21 mouse cellular contexts compared by ENCODE assay signal in the genomic region with DNA sequence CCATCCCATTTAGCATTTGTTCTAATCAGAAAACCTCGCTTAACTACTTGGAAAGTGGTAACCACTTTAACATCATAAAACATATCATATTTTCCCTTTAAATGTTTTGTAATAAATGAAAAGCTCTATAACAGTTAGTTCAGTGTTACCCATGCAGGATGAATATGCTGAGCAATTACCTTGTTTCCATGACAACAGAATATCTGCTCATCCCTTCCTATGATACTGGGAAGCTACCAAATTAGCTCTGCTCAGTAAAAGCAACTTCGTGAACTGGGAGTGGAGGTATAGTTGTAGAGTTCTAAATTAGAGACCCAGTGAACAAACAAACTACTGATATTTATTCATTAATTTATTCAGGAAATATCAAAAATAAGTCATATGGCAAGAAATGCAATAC.
DNase-seq lines count a peak whose midpoint lies in the region; ATAC-seq lines count a peak whose summit lies in the region.
"Had no signal": no experiment of that assay in that cellular context is flagged by ENCODE, and none has a peak within 500 bp of the region (broad histone marks: within the 10 kb centered on the region; RNA-seq: fewer than 3 reads in every experiment).

No protein-coding gene starts in this region.

- H3K27ac ChIP-seq in forebrain, embryonic 14.5 days (ENCODE audit: low read depth, low read length) = no peak overlapping the region
- H3K27ac ChIP-seq in forebrain, embryonic 13.5 days = no peak overlapping the region
- no peak overlapping the region for H3K27ac ChIP-seq in midbrain, embryonic 14.5 days (replicated peaks; ENCODE audit: low read depth, low read length)
- H3K27ac ChIP-seq in midbrain, embryonic 13.5 days = no peak overlapping the region
- H3K27ac ChIP-seq: embryonic facial prominence, embryonic 13.5 days; gastrocnemius, adult 2 months had no signal

- no peak overlapping the region for H3K4me2 ChIP-seq in forebrain, embryonic 14.5 days (ENCODE audit: low read length)
- no peak overlapping the region for H3K4me2 ChIP-seq in forebrain, embryonic 13.5 days
- no peak overlapping the region for H3K4me2 ChIP-seq in midbrain, embryonic 14.5 days (ENCODE audit: low read length)
- no peak overlapping the region for H3K4me2 ChIP-seq in midbrain, embryonic 13.5 days (replicated peaks)
- H3K4me2 ChIP-seq: embryonic facial prominence, embryonic 13.5 days; heart, embryonic 12.5 days had no signal

- H3K36me3 ChIP-seq in forebrain, embryonic 14.5 days (ENCODE audit: control insufficient read depth, insufficient read depth, low read length) = no peaks in the 10 kb centered on the region
- no peaks in the 10 kb centered on the region for H3K36me3 ChIP-seq in forebrain, embryonic 13.5 days (ENCODE audit: poor library complexity, severe bottlenecking)
- no peaks in the 10 kb centered on the region for H3K36me3 ChIP-seq in midbrain, embryonic 14.5 days (ENCODE audit: control insufficient read depth, insufficient read depth, low read length)
- H3K36me3 ChIP-seq in midbrain, embryonic 13.5 days = no peaks in the 10 kb centered on the region
- H3K36me3 ChIP-seq: embryonic facial prominence, embryonic 13.5 days; G1E; heart, embryonic 12.5 days had no signal

- H3K4me3 ChIP-seq in forebrain, embryonic 14.5 days (ENCODE audit: low read depth, low read length) = no peak overlapping the region
- no peak overlapping the region for H3K4me3 ChIP-seq in forebrain, embryonic 13.5 days
- no peak overlapping the region for H3K4me3 ChIP-seq in midbrain, embryonic 14.5 days (replicated peaks; ENCODE audit: low read depth, low read length)
- H3K4me3 ChIP-seq in midbrain, embryonic 13.5 days (replicated peaks) = no peak overlapping the region
- H3K4me3 ChIP-seq: embryonic facial prominence, embryonic 13.5 days; gastrocnemius, adult 2 months; heart, embryonic 12.5 days had no signal

- WGBS in forebrain, embryonic 14.5 days = 81% methylated on average over 2 of the region's 2 CpGs
- 81% methylated on average over 2 of the region's 2 CpGs for WGBS in forebrain, embryonic 13.5 days
- 85% methylated on average over 2 of the region's 2 CpGs for WGBS in midbrain, embryonic 14.5 days
- WGBS in midbrain, embryonic 13.5 days = 87% methylated on average over 2 of the region's 2 CpGs

- H3K4me1 ChIP-seq in forebrain, embryonic 14.5 days (ENCODE audit: control insufficient read depth, insufficient read depth, low read length) = no peaks in the 10 kb centered on the region
- no peaks in the 10 kb centered on the region for H3K4me1 ChIP-seq in forebrain, embryonic 13.5 days
- no peaks in the 10 kb centered on the region for H3K4me1 ChIP-seq in midbrain, embryonic 14.5 days (ENCODE audit: control insufficient read depth, insufficient read depth, low read length)
- no peaks in the 10 kb centered on the region for H3K4me1 ChIP-seq in midbrain, embryonic 13.5 days (replicated peaks)
- H3K4me1 ChIP-seq: embryonic facial prominence, embryonic 13.5 days; heart, embryonic 12.5 days had no signal

- ATAC-seq in forebrain, embryonic 14.5 days = no peak
- ATAC-seq in forebrain, embryonic 13.5 days = no peak
- peak; percentile 83; the same call in 1 of the 2 replicates for ATAC-seq in frontal cortex, adult (ENCODE audit: low TSS enrichment)
- ATAC-seq in midbrain, embryonic 14.5 days (ENCODE audit: low FRiP score, low TSS enrichment) = peak; percentile 58; the same call in 1 of the 2 replicates
- ATAC-seq in midbrain, embryonic 13.5 days = no peak
- ATAC-seq: CD4-positive, CD25-positive, alpha-beta regulatory T cell, adult 4 months had no signal

- H3K9me3 ChIP-seq in forebrain, embryonic 14.5 days (replicated peaks; ENCODE audit: control insufficient read depth, low read length) = no peaks in the 10 kb centered on the region
- H3K9me3 ChIP-seq in forebrain, embryonic 13.5 days (replicated peaks) = no peaks in the 10 kb centered on the region
- no peaks in the 10 kb centered on the region for H3K9me3 ChIP-seq in midbrain, embryonic 14.5 days (ENCODE audit: control insufficient read depth, low read length)
- H3K9me3 ChIP-seq in midbrain, embryonic 13.5 days = no peaks in the 10 kb centered on the region
- H3K9me3 ChIP-seq: embryonic facial prominence, embryonic 13.5 days; G1E; heart, embryonic 12.5 days had no signal

- no peaks in the 10 kb centered on the region for H3K27me3 ChIP-seq in forebrain, embryonic 14.5 days (replicated peaks; ENCODE audit: control insufficient read depth, insufficient read depth, low read length)
- no peaks in the 10 kb centered on the region for H3K27me3 ChIP-seq in forebrain, embryonic 13.5 days
- H3K27me3 ChIP-seq in midbrain, embryonic 14.5 days (ENCODE audit: control insufficient read depth, insufficient read depth, low read length) = no peaks in the 10 kb centered on the region
- H3K27me3 ChIP-seq in midbrain, embryonic 13.5 days = no peaks in the 10 kb centered on the region
- H3K27me3 ChIP-seq: embryonic facial prominence, embryonic 13.5 days; heart, embryonic 12.5 days had no signal

- DNase-seq in forebrain, embryonic 14.5 days (ENCODE audit: low spot score) = peak; percentile 49
- no peak for DNase-seq in frontal cortex, postnatal 36 days (ENCODE audit: low spot score in 2 of 2)
- peak; percentile 16 for DNase-seq in midbrain, embryonic 14.5 days
- DNase-seq in brain, adult 2 months (ENCODE audit: low read depth, low spot score) = peak; percentile 62
- DNase-seq in right cerebral cortex, postnatal 14 days = no peak
- DNase-seq: adrenal gland, adult 8-10 months; adrenal gland, postnatal 36 days; B cell, adult 2 months; cerebellum, adult 11-12 months; cerebellum, adult 9-10 months; cerebellum, postnatal 36 days; gastrocnemius, adult 2 months; gastrocnemius, postnatal 25 days; kidney, adult 11 months had no signal

- no peak overlapping the region for H3K9ac ChIP-seq in forebrain, embryonic 14.5 days (ENCODE audit: low read length)
- H3K9ac ChIP-seq in forebrain, embryonic 13.5 days = no peak overlapping the region
- no peak overlapping the region for H3K9ac ChIP-seq in midbrain, embryonic 14.5 days (replicated peaks; ENCODE audit: low read length)
- no peak overlapping the region for H3K9ac ChIP-seq in midbrain, embryonic 13.5 days (replicated peaks)
- H3K9ac ChIP-seq: embryonic facial prominence, embryonic 13.5 days; heart, embryonic 12.5 days had no signal

Comparison
In these comparisons a context has a peak if more than half of its experiments do, and no peak if none do; other contexts are left out.
1. ATAC-seq: peak in frontal cortex, adult (single experiment) and midbrain, embryonic 14.5 days (single experiment); none in forebrain, embryonic 14.5 days (single experiment), forebrain, embryonic 13.5 days (single experiment) and midbrain, embryonic 13.5 days (single experiment).
2. DNase-seq: peak in forebrain, embryonic 14.5 days (single experiment), midbrain, embryonic 14.5 days (single experiment) and brain, adult 2 months (single experiment); none in frontal cortex, postnatal 36 days (0 of 2) and right cerebral cortex, postnatal 14 days (single experiment).